Mouse (Mus musculus) E14TG2a.4 (cell line): ENCODE results near the gene Dync2li1.
A peak's percentile ranks its signal among the peaks of the same experiment; 100 is the strongest.

Source experiments
- H3K27me3 ChIP-seq: 2 replicates; pipeline ENCODE4 v1.6.1; 2014; ENCODE audit warnings: low read length, control low read depth; ENCODE audit not compliant: insufficient read depth
- H3K36me3 ChIP-seq: 2 replicates; pipeline ENCODE4 v1.6.1; 2014; ENCODE audit warnings: low read length, control low read depth; ENCODE audit not compliant: insufficient read depth
- H3K4me1 ChIP-seq: replicated peaks from 2 replicates; pipeline ENCODE4 v1.6.1; 2014; ENCODE audit warnings: low read depth, low read length, control low read depth
- H3K4me3 ChIP-seq: replicated peaks from 2 replicates; pipeline ENCODE4 v1.5.1; 2014; ENCODE audit warnings: mild to moderate bottlenecking, low read length
- H3K9me3 ChIP-seq: 2 replicates; pipeline ENCODE4 v1.6.1; 2014; ENCODE audit warnings: low read length, control low read depth
- CTCF ChIP-seq: conservative IDR thresholded peaks from 2 replicates; pipeline ENCODE4 v1.5.1; 2014; ENCODE audit warnings: low read length
- NANOG ChIP-seq: IDR thresholded peaks from 2 replicates; pipeline ENCODE4 v1.6.1; 2014; ENCODE audit warnings: borderline replicate concordance, low read length, mixed read lengths
- POU5F1 ChIP-seq: IDR thresholded peaks from 2 replicates; pipeline ENCODE4 v1.6.1; 2014; ENCODE audit warnings: low read length, borderline replicate concordance

Dync2li1 gene

DNA sequence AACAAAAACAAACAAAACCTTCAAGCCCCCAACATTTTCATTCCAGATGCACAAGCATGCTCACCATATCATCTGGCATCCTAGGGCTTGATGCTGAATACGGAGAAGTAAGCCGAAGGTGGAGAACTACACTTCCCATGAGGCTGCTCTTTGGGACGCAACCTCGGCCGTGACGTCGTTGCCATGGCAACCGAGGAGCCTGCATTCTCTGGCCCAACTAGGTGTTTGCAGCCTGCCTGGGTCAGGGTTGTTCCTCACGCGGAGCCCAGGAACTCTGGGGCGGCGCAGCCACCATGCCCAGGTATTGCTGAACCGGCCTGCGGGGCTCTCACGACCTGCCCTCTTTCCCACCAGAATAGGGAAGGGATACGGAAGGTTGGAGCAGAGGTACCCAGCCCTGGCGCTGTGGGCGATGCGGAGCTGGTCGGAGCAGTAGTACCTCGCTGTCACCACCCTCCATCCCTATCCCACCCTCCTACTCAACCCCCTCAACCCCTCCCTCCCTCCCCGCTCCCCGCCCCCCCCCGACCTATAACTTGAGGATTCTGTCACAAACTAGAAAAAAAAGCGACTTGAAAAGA, at the start of gene Dync2li1:
TSS of gene Dync2li1 (plus strand) at position 221 of the 581 bp plus-strand sequence.
- Histone ChIP-seq H3K9me3 (no peaks in the 10 kb centered on the region), H3K27me3 (no peaks in the 10 kb centered on the region), H3K4me3 (peak within 1 kb of the TSS; percentile 84), H3K4me1 (peaks cover 12% of the 10 kb centered on the region), H3K36me3 (no peaks in the 10 kb centered on the region)
- no peak for TF ChIP-seq CTCF
- no peak for TF ChIP-seq NANOG
- no peak for TF ChIP-seq POU5F1

DNA sequence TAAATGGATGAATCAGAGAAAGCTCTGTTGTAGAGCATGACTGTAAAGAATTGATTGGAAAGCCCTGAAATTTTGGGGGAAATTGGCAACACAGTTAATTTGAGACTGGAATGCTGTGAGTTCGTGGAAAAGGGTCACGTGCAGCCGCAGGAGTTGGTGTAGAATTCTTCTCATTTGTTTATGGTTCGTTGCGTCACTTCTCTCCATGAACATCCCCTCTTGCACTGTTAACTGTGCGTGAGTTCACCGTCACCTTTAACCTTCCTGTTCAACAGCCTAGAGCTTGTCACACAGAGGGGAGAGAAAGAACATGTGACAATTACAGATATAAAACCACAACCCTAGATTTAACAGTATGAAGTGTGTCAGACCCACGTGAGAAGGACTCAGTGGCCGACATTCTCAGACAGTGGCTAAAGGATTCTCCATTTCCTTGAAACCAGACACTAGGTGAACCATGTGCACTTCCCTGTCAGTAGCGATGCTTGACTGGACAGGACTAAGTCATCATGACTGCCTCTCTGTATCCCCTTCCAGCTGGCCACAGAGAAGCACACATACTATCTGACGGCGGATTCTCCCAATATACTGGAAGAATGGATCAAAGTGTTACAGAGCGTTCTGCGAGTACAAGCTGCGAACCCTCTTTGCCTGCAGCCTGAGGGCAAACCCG, 49.5 kb upstream of the Dync2li1 start:
- Histone ChIP-seq H3K4me3 (no peak overlapping the region), H3K36me3 (no peaks in the 10 kb centered on the region), H3K9me3 (no peaks in the 10 kb centered on the region), H3K4me1 (peaks cover 30% of the 10 kb centered on the region), H3K27me3 (no peaks in the 10 kb centered on the region)
- TF ChIP-seq NANOG (no peak), CTCF (no peak), POU5F1 (no peak)

DNA sequence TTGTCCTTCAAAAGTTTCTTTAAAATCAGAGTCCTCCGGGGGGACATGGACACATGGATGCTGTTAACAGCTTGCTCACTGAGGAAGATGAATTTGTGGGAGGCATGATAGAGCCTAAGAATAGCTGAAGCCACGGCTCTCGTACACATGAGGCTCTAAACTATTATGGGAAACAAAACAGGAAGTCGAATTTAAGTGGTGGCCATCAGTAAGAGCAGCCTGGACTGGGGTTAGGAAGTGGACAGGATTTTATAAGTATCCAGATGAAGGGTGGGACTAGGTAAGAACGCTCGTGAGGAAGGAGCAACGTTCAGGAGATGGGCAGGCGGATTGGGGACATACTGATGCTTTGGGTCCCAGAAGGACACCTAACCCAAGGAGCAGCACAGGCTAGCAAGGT, 47.0 kb upstream of the Dync2li1 start:
- Histone ChIP-seq H3K4me3 (no peak overlapping the region), H3K9me3 (no peaks in the 10 kb centered on the region), H3K4me1 (peaks cover 16% of the 10 kb centered on the region), H3K27me3 (no peaks in the 10 kb centered on the region), H3K36me3 (no peaks in the 10 kb centered on the region)
- TF ChIP-seq NANOG, result no peak
- TF ChIP-seq POU5F1, result no peak
- TF ChIP-seq CTCF, result no peak

DNA sequence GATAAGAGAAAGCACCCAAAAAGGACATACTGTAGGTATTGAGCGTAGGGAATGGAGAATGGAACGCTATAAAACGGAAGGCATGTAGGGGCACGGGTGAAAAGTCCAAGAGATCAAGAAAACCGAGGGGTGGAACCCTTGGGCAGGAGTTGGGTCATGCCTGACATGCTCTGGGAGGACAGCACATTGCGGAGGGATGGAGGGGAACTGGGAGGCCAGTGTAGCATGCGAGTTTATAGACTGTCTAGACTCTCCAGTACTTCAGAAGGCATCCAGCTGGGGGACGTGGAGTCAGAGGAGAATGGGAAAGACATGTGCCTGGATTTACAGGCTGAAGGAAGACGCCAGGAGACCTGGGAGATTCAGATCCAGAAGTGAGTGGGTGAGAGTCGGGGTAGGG, 46.5 kb upstream of the Dync2li1 start:
- no peaks in the 10 kb centered on the region for H3K36me3 ChIP-seq
- no peaks in the 10 kb centered on the region for H3K27me3 ChIP-seq
- H3K9me3 ChIP-seq, result no peaks in the 10 kb centered on the region
- peaks cover 11% of the 10 kb centered on the region for H3K4me1 ChIP-seq
- no peak overlapping the region for H3K4me3 ChIP-seq
- TF ChIP-seq CTCF (no peak), POU5F1 (no peak), NANOG (no peak)

DNA sequence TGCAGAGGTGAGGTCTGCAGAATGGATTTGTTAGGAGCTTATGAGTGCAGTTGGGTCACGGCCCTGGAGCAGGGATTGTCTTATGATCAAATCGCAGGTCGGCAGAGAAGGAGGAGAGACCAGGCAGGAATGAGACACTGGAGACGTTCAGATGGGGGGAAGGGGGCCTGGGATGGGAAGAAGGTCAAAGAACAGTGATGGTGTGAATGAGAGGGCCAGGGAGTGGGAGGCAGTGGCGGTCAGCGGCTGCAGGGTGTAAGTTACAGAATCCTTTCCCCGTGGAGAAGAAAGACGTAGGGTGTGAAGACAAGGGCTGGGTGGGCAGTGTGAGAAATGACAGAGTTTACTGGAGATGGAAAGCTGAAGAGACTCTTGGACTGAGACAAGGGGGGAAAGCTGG, 45.5 kb upstream of the Dync2li1 start:
- Histone ChIP-seq H3K9me3 (no peaks in the 10 kb centered on the region), H3K27me3 (no peaks in the 10 kb centered on the region), H3K4me1 (peaks cover 4% of the 10 kb centered on the region), H3K4me3 (no peak overlapping the region), H3K36me3 (no peaks in the 10 kb centered on the region)
- TF ChIP-seq CTCF (no peak), POU5F1 (no peak), NANOG (no peak)

DNA sequence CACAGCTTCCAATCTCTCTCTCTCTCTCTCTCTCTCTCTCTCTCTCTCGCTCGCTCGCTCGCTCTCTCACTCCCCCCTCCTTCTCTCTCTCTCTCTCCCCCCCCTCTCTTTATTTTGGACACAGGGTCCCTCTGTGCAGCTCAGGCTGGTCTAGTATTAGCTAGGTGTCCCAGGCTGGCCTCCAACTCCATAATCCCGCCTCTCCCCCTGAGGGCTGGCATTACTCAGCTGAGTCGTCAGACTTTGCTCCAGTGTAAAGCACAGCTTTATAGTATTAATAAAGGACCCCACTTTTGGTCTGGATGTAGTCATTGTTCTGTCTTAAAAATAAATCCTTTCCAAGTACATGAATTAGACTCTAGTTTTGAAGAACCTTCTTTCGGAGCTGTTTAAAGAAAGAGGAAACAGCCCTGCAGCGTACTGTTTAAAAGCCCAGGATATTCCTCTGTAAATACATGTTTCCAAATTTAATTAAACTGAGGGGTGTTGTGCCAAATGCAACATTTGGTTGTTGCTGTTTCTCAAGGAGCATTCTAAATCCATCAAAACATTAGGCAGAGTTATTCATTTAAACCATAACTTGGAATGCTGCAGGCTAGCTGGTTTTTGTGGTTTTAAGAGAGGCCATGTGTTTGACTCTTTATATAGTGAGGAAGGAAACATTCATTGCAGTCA, 44.4 kb upstream of the Dync2li1 start:
- H3K4me1 ChIP-seq, result peaks cover 4% of the 10 kb centered on the region
- no peaks in the 10 kb centered on the region for H3K9me3 ChIP-seq
- no peaks in the 10 kb centered on the region for H3K36me3 ChIP-seq
- no peak overlapping the region for H3K4me3 ChIP-seq
- no peaks in the 10 kb centered on the region for H3K27me3 ChIP-seq
- TF ChIP-seq POU5F1, result no peak
- TF ChIP-seq CTCF, result no peak
- no peak for TF ChIP-seq NANOG

DNA sequence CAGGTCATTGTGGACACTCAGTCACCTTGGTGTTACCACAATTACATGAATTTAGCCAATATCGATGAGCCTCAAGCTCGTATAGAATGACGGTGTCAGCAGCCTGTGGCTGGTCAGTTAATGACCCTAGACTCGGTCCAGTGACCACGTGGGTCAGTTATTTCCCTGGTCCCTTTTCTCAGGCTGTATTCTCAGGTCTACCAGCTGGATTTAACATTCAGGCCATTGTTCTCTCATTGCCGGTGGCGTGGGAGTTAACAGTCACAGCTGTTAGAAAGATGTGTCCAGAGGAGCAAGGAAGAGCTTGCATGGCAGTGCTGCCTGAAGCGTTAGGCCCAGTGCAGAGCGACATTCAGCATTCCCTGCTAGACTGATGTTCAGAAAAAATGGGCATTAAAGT, 42.2 kb upstream of the Dync2li1 start:
- H3K9me3 ChIP-seq, result no peaks in the 10 kb centered on the region
- no peak overlapping the region for H3K4me3 ChIP-seq
- H3K4me1 ChIP-seq, result peaks cover 4% of the 10 kb centered on the region
- no peaks in the 10 kb centered on the region for H3K36me3 ChIP-seq
- TF ChIP-seq NANOG (no peak), CTCF (no peak), POU5F1 (no peak)
- no peaks in the 10 kb centered on the region for H3K27me3 ChIP-seq

DNA sequence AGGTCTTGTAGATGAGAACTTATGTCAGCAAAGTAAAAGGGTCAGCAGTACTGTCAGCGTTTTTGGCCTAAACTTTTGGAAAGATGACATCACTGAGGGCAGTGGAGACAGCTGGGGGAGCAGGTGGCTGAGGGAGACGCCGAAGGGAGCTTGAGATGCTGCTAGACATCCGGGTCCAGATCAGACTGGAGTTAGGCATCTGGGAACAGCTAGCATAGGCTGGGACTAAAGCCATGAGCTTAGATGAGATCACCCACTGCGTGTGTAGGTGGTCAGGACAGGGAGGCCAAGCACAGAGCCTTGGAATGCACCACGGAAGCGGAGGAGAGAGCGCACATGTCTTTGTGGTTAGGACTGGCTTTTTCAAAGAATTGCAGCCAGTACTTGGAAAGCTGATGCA, 41.2 kb upstream of the Dync2li1 start:
- Histone ChIP-seq H3K27me3 (no peaks in the 10 kb centered on the region), H3K36me3 (no peaks in the 10 kb centered on the region), H3K9me3 (no peaks in the 10 kb centered on the region), H3K4me3 (no peak overlapping the region), H3K4me1 (peaks cover 4% of the 10 kb centered on the region)
- TF ChIP-seq NANOG (no peak), POU5F1 (no peak), CTCF (no peak)

DNA sequence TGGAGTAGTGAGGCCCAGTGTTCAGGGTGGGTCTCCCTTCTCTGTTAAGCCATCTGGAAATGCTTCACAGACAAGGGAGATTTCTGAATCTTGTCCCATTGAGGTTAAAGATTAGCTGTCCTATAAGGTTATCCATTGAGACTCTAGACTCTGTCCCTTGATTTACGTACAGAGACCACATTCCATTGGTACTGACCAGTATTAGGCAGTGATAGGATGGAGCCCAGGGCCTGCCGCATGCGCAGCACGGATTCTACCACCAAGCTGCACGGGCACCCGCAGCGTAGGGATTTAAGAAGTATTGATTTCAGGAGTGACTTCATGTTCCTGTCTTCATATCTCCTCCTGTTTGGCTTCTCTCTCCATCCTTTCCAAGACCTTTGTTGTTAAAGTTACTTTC, 36.2 kb upstream of the Dync2li1 start:
- Histone ChIP-seq H3K36me3 (peaks cover 5% of the 10 kb centered on the region; the same call in 1 of the 2 replicates), H3K4me3 (no peak overlapping the region), H3K4me1 (0 out of 2 replicates have a peak, but pooled peaks cover under 1% of the 10 kb centered on the region), H3K27me3 (no peaks in the 10 kb centered on the region), H3K9me3 (no peaks in the 10 kb centered on the region)
- no peak for TF ChIP-seq CTCF
- TF ChIP-seq POU5F1, result no peak
- no peak for TF ChIP-seq NANOG
